Mouse (Mus musculus) hindbrain, embryonic 16.5 days (tissue): ENCODE measurements around the gene Phactr3. TPM values are rescaled to one million over a fixed set of nuclear protein-coding genes. Genes with fewer than 3 reads are reported as not detected.

Experiments
- ATAC-seq: fragments of 200-750 bp; cut with Nextera tagmentation; 2 replicates; pipeline ENCODE4 v1.8.0; 2017; ENCODE audit warnings: moderate TSS enrichment, moderate library complexity
- H3K27ac ChIP-seq: fragments of 300-500 bp; sonication (generic); 2 replicates; pipeline ENCODE4 v1.5.1; 2014; ENCODE audit warnings: low read depth, mild to moderate bottlenecking, control low read depth, low read length, moderate library complexity
- H3K27me3 ChIP-seq: fragments of 300-500 bp; sonication (generic); replicated peaks from 2 replicates; pipeline ENCODE4 v1.6.1; 2014; ENCODE audit warnings: low read length; ENCODE audit not compliant: control insufficient read depth, insufficient read depth
- H3K36me3 ChIP-seq: fragments of 300-500 bp; sonication (generic); 2 replicates; pipeline ENCODE4 v1.6.1; 2014; ENCODE audit warnings: mild to moderate bottlenecking, low read length, moderate library complexity, mixed read lengths; ENCODE audit not compliant: control insufficient read depth, insufficient read depth
- H3K4me1 ChIP-seq: fragments of 300-500 bp; sonication (generic); 2 replicates; pipeline ENCODE4 v1.6.1; 2014; ENCODE audit warnings: low read depth, low read length; ENCODE audit not compliant: control insufficient read depth, insufficient read depth
- H3K4me2 ChIP-seq: fragments of 300-500 bp; sonication (generic); 2 replicates; pipeline ENCODE4 v1.6.1; 2014; ENCODE audit warnings: mild to moderate bottlenecking, low read length, control low read depth, moderate library complexity
- H3K4me3 ChIP-seq: fragments of 300-500 bp; sonication (generic); 2 replicates; pipeline ENCODE4 v1.5.1; 2014; ENCODE audit warnings: mild to moderate bottlenecking, low read length, control low read depth, moderate library complexity
- H3K9ac ChIP-seq: fragments of 300-500 bp; sonication (generic); 2 replicates; pipeline ENCODE4 v1.6.1; 2014; ENCODE audit warnings: low read depth, mild to moderate bottlenecking, control low read depth, low read length, moderate library complexity
- H3K9me3 ChIP-seq: fragments of 300-500 bp; sonication (generic); 2 replicates; pipeline ENCODE4 v1.6.1; 2014; ENCODE audit warnings: mild to moderate bottlenecking, low read length, moderate library complexity; ENCODE audit not compliant: control insufficient read depth
- WGBS: fragments of 180-500 bp; shearing (Covaris S2); extraction: QIAGEN DNeasy Blood & Tissue Kit; methylation state at CpG from one replicate; pipeline ENCODE4 v1.1.7; 2014; 5-methylcytosine and 5-hydroxymethylcytosine counted together
- polyA plus RNA-seq: library from polyadenylated mRNA; unstranded; fragments of >200 nt; fragmentation: Nextera tagmentation; extraction: Ambion mirVana; gene quantifications from 2 replicates; pipeline ENCODE4 v1.2.1, GENCODE M21; 2015

The Phactr3 gene
- polyA plus RNA-seq, 1 experiment from 2014 or later, result 69.1 TPM

- H3K4me3 ChIP-seq, result no peak overlapping the region
- H3K9me3 ChIP-seq, result no peaks in the 10 kb centered on the region
- H3K27me3 ChIP-seq, result no peaks in the 10 kb centered on the region
- no peak overlapping the region for H3K4me2 ChIP-seq
- ATAC-seq, result no peak
- WGBS, result 84% methylated on average over 5 of the region's 5 CpGs
- no peaks in the 10 kb centered on the region for H3K4me1 ChIP-seq
- no peak overlapping the region for H3K27ac ChIP-seq
- H3K9ac ChIP-seq, result no peak overlapping the region
- no peaks in the 10 kb centered on the region for H3K36me3 ChIP-seq
Measured at GRCm38 (mm10) chr2:178130536-178130935, 11.8 kb downstream of the Phactr3 start.

GRCm38 (mm10) chr2:178131011-178131410 is 12.2 kb downstream of the Phactr3 start:
- no peaks in the 10 kb centered on the region for H3K9me3 ChIP-seq
- no peak overlapping the region for H3K4me2 ChIP-seq
- H3K4me3 ChIP-seq, result no peak overlapping the region
- no peak overlapping the region for H3K9ac ChIP-seq
- no peaks in the 10 kb centered on the region for H3K27me3 ChIP-seq
- no peaks in the 10 kb centered on the region for H3K36me3 ChIP-seq
- WGBS, result 78% methylated on average over 5 of the region's 5 CpGs
- no peak overlapping the region for H3K27ac ChIP-seq
- H3K4me1 ChIP-seq, result no peaks in the 10 kb centered on the region
- ATAC-seq, result no peak

DNA sequence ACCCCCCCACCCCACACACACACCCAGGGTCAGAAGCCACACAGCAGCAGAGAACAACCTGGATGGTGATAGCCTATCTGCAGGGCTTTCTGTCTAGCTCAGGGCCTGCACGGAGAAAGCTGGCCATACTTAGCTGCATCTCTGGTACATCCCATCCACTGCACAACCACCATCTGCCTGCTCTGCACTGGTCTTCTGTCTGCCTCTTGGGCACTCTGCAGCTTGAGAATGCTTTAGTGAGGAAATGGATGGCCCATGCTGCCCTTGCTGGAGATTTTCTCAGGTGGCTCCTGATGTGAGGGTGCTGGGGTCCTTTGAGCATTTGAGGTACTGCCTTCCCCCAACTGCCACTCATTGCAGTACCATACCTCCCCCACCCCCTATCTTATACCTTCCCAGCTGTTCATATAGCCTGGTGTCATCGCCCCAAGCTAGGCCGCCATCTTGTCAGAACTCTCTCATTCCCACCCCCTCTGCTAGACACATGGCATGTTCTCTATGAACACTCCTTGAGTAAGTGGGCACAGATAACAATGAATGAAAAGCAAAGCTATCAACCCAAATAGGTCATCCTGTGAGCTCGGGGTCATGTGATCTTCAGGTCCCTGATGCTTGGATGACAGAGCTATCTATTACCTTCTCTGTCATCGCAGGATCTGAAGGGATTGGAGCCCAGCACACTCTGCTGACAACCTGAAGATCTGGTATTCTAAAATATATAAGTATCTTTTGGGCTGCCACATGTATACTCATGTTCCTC is 13.0 kb downstream of the Phactr3 start:
- no peak for ATAC-seq
- no peak overlapping the region for H3K4me3 ChIP-seq
- H3K9ac ChIP-seq, result no peak overlapping the region
- H3K9me3 ChIP-seq, result no peaks in the 10 kb centered on the region
- H3K27me3 ChIP-seq, result no peaks in the 10 kb centered on the region
- no peak overlapping the region for H3K27ac ChIP-seq
- no peaks in the 10 kb centered on the region for H3K4me1 ChIP-seq
- H3K4me2 ChIP-seq, result no peak overlapping the region
- no peaks in the 10 kb centered on the region for H3K36me3 ChIP-seq
- whole genome bisulfite sequencing, result 93% methylated on average over 5 of the region's 5 CpGs

- Histone ChIP-seq H3K27ac (no peak overlapping the region), H3K27me3 (no peaks in the 10 kb centered on the region), H3K4me2 (no peak overlapping the region), H3K9me3 (no peaks in the 10 kb centered on the region), H3K9ac (no peak overlapping the region), H3K36me3 (no peaks in the 10 kb centered on the region), H3K4me1 (no peaks in the 10 kb centered on the region), H3K4me3 (no peak overlapping the region)
- no peak for ATAC-seq
- 34% methylated on average over 4 of the region's 4 CpGs for WGBS
Measured at GRCm38 (mm10) chr2:178135713-178136112, 16.9 kb downstream of the Phactr3 start.

DNA sequence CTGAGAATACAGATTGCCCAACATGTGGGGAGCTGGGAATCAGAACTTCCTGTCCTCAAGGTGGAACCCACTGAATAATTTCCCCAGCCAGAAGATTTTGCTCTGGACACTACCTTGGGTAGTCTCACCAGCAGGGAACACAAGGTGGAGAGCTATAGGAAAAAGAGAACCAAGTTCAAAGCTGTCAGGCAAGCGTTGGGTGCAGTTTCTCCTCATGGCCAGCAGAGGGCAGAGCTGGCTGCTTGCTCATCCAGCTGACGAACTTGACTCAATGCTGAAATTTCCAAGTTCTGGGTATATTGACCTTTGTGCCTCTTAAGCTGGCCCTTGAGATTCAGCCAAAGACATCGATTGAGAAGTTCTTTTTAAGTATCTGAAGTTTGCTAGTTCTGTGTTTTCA is 18.7 kb downstream of the Phactr3 start:
- no peaks in the 10 kb centered on the region; the same call in 1 of the 2 replicates for H3K4me1 ChIP-seq
- no peak overlapping the region for H3K4me2 ChIP-seq
- H3K4me3 ChIP-seq, result no peak overlapping the region
- no peak for ATAC-seq
- WGBS, result 10% methylated on average over 3 of the region's 3 CpGs
- H3K36me3 ChIP-seq, result no peaks in the 10 kb centered on the region
- no peak overlapping the region for H3K9ac ChIP-seq
- no peaks in the 10 kb centered on the region for H3K9me3 ChIP-seq
- no peak overlapping the region for H3K27ac ChIP-seq
- H3K27me3 ChIP-seq, result no peaks in the 10 kb centered on the region

GRCm38 (mm10) chr2:178141489-178141922 is 22.7 kb downstream of the Phactr3 start:
- Histone ChIP-seq H3K9ac (peak overlapping the region; percentile 90), H3K27ac (peak overlapping the region; percentile 93), H3K4me1 (peaks cover 12% of the 10 kb centered on the region), H3K4me2 (peak overlapping the region; percentile 83), H3K4me3 (peak overlapping the region; percentile 77), H3K36me3 (0 out of 2 replicates have a peak, but pooled peaks cover 1% of the 10 kb centered on the region), H3K9me3 (no peaks in the 10 kb centered on the region), H3K27me3 (no peaks in the 10 kb centered on the region)
- ATAC-seq, result peak; percentile 82
- WGBS, result 1% methylated on average over 9 of the region's 10 CpGs

DNA sequence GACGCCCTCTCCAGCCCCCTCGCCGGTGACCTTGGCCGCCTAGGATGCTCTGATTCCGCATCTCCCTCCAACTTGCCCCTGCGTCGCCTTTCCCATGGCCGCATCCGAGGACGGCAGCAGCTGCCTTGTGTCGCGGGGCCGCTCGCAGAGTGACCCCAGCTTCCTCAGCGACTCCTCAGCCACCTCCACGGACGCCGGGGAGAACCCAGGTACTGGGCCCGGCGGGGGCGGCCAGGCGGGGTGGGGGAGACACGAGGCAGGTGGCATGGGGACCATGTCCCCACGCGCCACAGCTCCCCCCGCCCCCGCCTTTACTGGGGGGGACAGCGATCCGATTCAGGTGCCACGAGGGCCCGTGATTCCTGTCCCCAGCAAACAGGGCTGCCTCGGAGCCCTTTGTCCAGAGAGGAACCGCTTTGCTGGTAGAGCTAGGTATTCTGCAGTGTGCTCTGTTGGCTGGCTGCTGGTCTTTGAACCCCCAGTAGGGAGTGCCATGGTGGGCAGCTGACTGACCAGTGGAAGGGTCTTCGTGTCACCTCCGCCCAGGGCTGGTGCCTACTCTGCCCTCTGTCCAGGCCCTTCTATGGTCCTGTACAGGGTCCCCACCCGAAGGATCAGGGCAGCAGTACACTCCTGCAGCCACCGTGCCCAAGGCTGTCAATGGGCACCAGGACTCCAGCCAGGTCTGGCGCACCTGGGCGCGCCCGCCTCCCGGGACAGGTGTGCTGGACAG is 23.7 kb downstream of the Phactr3 start:
- Histone ChIP-seq H3K36me3 (0 out of 2 replicates have a peak, but pooled peaks cover 4% of the 10 kb centered on the region), H3K4me1 (peaks cover 12% of the 10 kb centered on the region), H3K9me3 (no peaks in the 10 kb centered on the region), H3K27ac (peak overlapping the region; percentile 93), H3K9ac (peak overlapping the region; percentile 90), H3K4me2 (peak overlapping the region; percentile 83), H3K27me3 (no peaks in the 10 kb centered on the region), H3K4me3 (peak overlapping the region; percentile 77)
- ATAC-seq, result peak; percentile 50
- 8% methylated on average over 42 of the region's 42 CpGs for WGBS

GRCm38 (mm10) chr2:178143024-178143415 is 24.2 kb downstream of the Phactr3 start:
- 19% methylated on average over 3 of the region's 3 CpGs for WGBS
- Histone ChIP-seq H3K4me1 (peaks cover 12% of the 10 kb centered on the region), H3K36me3 (0 out of 2 replicates have a peak, but pooled peaks cover 4% of the 10 kb centered on the region), H3K27ac (peak overlapping the region; percentile 93), H3K4me2 (peak overlapping the region; percentile 83), H3K9ac (peak overlapping the region; percentile 90), H3K4me3 (peak overlapping the region; percentile 77), H3K9me3 (no peaks in the 10 kb centered on the region), H3K27me3 (no peaks in the 10 kb centered on the region)
- ATAC-seq, result 0 out of 2 replicates have a peak, but pooled peaks have one; percentile 8

GRCm38 (mm10) chr2:178143898-178144297 is 25.1 kb downstream of the Phactr3 start:
- Histone ChIP-seq H3K9ac (no peak overlapping the region), H3K27me3 (no peaks in the 10 kb centered on the region), H3K27ac (0 out of 2 replicates have a peak overlapping the region, but pooled peaks have one; percentile 13), H3K4me3 (peak overlapping the region; percentile 77), H3K9me3 (no peaks in the 10 kb centered on the region), H3K4me2 (peak overlapping the region; percentile 83), H3K36me3 (0 out of 2 replicates have a peak, but pooled peaks cover 4% of the 10 kb centered on the region), H3K4me1 (peaks cover 12% of the 10 kb centered on the region)
- WGBS, result 52% methylated on average over 1 of the region's 1 CpGs
- no peak for ATAC-seq
